Mouse (Mus musculus) heart, embryonic 13.5 days (tissue): ENCODE measurements around the gene Samd10. TPM values are rescaled to one million over a fixed set of nuclear protein-coding genes. Genes with fewer than 3 reads are reported as not detected.

ENCODE experiments used
- ATAC-seq: fragments of 200-750 bp; cut with Nextera tagmentation; 2 replicates; pipeline ENCODE4 v1.8.0; 2017; ENCODE audit warnings: moderate TSS enrichment; ENCODE audit not compliant: insufficient number of reproducible peaks, low FRiP score, low TSS enrichment; ENCODE audit errors: extremely low read depth
- H3K27ac ChIP-seq: fragments of 300-500 bp; sonication (generic); replicated peaks from 2 replicates; pipeline ENCODE4 v1.5.1; 2015; ENCODE audit warnings: moderate library complexity, mild to moderate bottlenecking, inconsistent platforms
- H3K27me3 ChIP-seq: fragments of 300-500 bp; sonication (generic); replicated peaks from 2 replicates; pipeline ENCODE4 v1.6.1; 2015; ENCODE audit warnings: mild to moderate bottlenecking, inconsistent platforms
- H3K36me3 ChIP-seq: fragments of 300-500 bp; sonication (generic); 2 replicates; pipeline ENCODE4 v1.6.1; 2015; ENCODE audit warnings: mild to moderate bottlenecking, inconsistent platforms
- H3K4me1 ChIP-seq: fragments of 300-500 bp; sonication (generic); 2 replicates; pipeline ENCODE4 v1.6.1; 2015; ENCODE audit warnings: inconsistent platforms
- H3K4me2 ChIP-seq: fragments of 300-500 bp; sonication (generic); 2 replicates; pipeline ENCODE4 v1.6.1; 2015; ENCODE audit warnings: inconsistent platforms, mild to moderate bottlenecking, moderate library complexity
- H3K4me3 ChIP-seq: fragments of 300-500 bp; sonication (generic); 2 replicates; pipeline ENCODE4 v1.5.1; 2015; ENCODE audit warnings: moderate library complexity, mild to moderate bottlenecking, inconsistent platforms
- H3K9ac ChIP-seq: fragments of 300-500 bp; sonication (generic); 2 replicates; pipeline ENCODE4 v1.6.1; 2015; ENCODE audit warnings: inconsistent platforms, mild to moderate bottlenecking, moderate library complexity
- H3K9me3 ChIP-seq: fragments of 300-500 bp; sonication (generic); 2 replicates; pipeline ENCODE4 v1.6.1; 2016; ENCODE audit warnings: inconsistent platforms
- WGBS: fragments of 180-500 bp; shearing (Covaris S2); methylation state at CpG from one replicate; pipeline ENCODE4 v1.1.7; 2015; ENCODE audit warnings: mixed read lengths; 5-methylcytosine and 5-hydroxymethylcytosine counted together
- polyA plus RNA-seq: library from polyadenylated mRNA; unstranded; fragments of >200 nt; fragmentation: Nextera tagmentation; extraction: Ambion mirVana; gene quantifications from 2 replicates; pipeline ENCODE4 v1.2.1, GENCODE M21; 2015

Gene Samd10
- polyA plus RNA-seq: 12.8 and 13.1 TPM in 2 replicates

DNA sequence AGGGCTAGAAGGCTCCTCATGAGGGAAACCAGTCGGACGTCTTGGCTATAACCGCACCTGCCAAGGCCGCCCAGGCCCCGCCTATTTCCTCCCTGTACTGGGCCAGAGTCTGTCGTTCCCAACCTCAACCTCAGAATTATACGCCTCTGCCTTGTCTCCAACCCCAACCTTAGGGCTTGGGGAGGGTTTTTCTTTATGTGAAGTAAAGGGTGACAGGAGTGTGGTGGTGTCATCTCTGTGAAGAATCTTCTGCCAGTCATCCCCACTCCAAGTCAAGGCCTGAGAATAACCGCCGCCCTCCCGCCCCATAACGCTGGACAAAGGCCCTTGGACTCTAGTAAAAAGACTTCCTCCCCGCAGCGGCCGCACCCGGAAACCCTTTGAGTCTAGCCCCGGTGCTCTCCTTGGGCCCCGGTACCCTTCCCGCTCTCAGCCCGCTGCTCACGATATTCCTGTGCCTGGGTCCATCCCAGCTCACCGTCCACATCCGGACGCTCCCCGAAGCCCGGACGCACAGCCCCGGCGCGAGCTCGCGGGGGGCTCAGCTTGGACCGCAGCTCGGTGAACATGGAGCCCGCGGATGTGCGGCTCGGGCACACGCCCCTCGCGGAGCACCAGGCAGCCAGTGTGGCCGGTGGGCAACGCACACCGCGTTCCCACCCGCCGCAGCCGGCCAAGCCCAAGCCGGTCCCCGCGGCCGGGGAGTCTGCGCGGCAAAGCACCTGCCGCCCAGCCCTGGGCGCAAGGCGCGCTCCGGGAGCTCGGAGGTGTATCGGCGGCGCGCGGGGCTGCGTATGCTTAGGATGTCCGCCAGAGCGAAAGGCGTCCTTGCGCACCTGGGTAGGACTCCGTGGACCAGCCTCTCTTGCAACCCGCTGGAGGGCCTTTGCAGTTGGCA, at the start of gene Samd10:
Samd10 (minus strand) TSS at position 759 of the 898 bp plus-strand sequence.
- Histone ChIP-seq H3K9me3 (no peaks in the 10 kb centered on the region), H3K27ac (peak within 1 kb of the TSS; percentile 17; the same call in 1 of the 2 replicates), H3K9ac (peak within 1 kb of the TSS; percentile 79), H3K4me1 (peaks cover 35% of the 10 kb centered on the region), H3K27me3 (peaks cover 4% of the 10 kb centered on the region; the same call in 1 of the 2 replicates), H3K4me2 (peak within 1 kb of the TSS; percentile 84), H3K36me3 (no peaks in the 10 kb centered on the region), H3K4me3 (peak within 1 kb of the TSS; percentile 69)
- 4% methylated on average over 71 of the region's 71 CpGs for WGBS
- ATAC-seq: no peak

DNA sequence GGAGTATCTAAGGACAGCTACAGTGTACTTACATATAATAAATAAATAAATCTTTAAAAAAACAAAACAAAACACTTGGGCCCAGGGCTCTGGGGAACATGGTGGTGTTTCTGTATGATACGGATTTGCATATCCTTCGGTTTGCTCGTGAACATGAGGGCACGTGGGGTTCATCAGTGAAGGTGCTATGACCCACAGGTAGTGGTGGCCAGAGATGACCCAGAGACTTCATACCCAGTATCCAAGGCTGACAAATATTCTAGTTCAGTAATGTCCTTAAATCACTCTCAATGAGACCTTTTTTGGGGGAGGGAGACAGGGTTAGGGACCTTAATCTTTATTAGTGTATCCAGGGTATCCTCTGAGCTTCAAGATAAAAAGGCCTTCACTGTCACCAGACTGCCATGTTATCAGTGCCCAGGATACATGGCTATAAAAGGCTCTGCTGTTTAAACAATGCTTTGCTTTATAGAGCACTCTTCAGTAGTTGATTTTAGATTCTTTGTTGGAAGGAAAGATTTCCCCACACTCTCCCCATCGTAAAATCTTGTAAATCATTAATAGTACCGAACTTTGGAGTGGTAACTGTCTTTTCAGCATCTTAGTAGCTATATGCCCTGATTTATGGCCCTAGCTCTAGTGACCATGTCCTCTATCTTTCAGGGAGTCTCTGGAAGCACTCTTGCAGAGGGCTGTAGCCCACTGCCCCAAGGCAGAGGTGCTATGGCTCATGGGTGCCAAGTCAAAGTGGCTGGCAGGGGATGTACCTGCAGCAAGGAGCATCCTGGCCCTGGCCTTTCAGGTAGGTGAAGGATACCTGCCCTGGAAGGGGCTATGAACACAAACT, 47.8 kb upstream of the Samd10 start:
- ATAC-seq: no peak
- peaks cover 98% of the 10 kb centered on the region for H3K36me3 ChIP-seq

DNA sequence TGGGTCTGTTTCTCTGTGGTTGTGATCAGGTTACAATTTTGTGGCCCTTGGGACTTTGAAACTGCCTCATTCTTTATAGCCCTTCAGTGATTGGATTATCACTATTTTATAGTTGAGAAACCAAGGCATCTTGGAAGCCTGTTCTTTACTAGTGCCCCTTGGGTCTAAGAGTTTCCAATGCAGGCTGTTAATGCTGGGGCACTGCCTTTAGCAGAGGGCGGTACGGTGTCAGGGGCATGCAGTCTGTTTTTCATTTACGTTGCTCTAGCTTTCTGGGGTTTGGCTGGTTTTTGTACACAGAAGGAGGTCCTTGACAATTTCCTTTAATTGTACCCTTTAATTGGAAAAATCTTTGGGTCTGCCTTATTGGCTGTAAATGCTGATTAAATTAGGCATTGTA, 46.7 kb upstream of the Samd10 start:
- no peaks in the 10 kb centered on the region for H3K27me3 ChIP-seq
- peaks cover 98% of the 10 kb centered on the region for H3K36me3 ChIP-seq
- no peak overlapping the region for H3K27ac ChIP-seq
- WGBS: 87% methylated on average over 3 of the region's 3 CpGs
- H3K4me1 ChIP-seq: no peaks in the 10 kb centered on the region
- no peak for ATAC-seq
- H3K4me3 ChIP-seq: no peak overlapping the region
- no peaks in the 10 kb centered on the region for H3K9me3 ChIP-seq
- no peak overlapping the region for H3K4me2 ChIP-seq
- H3K9ac ChIP-seq: no peak overlapping the region

More for the DNA sequence above, 47.8 kb upstream of the Samd10 start:
- Histone ChIP-seq H3K27ac (no peak overlapping the region), H3K4me2 (no peak overlapping the region), H3K27me3 (no peaks in the 10 kb centered on the region), H3K4me3 (no peak overlapping the region), H3K9ac (no peak overlapping the region), H3K9me3 (no peaks in the 10 kb centered on the region), H3K4me1 (no peaks in the 10 kb centered on the region)
- WGBS: 89% methylated on average over 6 of the region's 6 CpGs

DNA sequence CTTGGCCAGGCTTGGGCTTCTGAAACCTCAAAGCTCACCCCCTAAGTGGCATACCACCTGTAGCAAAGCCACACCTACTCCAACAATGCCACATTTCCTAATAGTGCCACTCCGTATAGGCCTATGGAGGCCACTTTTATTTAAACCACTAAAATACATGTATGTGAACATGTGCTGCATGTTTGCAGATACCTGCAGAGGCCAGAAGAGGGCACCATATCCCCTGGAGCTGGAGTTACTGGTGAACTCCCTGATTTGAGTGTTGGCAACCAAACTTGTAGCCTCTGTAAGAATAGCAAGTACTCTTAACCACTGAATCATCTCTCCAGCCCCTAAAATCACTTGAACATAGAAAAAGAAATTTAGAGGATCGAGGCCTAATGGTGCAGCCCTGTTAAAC, 45.3 kb upstream of the Samd10 start:
- Histone ChIP-seq H3K4me2 (no peak overlapping the region), H3K27me3 (no peaks in the 10 kb centered on the region), H3K36me3 (peaks cover 98% of the 10 kb centered on the region), H3K9me3 (no peaks in the 10 kb centered on the region), H3K4me3 (no peak overlapping the region), H3K9ac (no peak overlapping the region), H3K4me1 (no peaks in the 10 kb centered on the region), H3K27ac (no peak overlapping the region)
- 92% methylated on average over 2 of the region's 2 CpGs for WGBS
- no peak for ATAC-seq

DNA sequence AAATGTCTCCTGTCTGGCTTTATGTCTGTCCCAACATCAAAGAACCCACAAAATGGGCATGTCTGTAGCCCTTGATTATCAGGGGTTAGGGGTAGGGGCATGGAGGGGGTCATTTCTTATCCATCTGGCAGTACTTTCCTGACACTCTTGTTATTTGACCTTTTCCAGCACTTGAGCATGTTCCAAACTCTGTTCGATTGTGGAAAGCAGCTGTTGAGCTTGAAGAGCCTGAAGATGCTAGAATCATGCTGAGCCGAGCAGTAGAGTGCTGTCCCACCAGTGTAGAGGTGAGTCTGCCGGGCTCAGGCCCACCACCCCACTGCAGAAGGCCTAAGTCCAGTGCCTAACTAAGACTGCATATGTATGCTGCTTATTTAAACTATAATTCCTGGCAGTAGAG, 36.9 kb upstream of the Samd10 start:
- H3K36me3 ChIP-seq: peaks cover 89% of the 10 kb centered on the region
- no peak overlapping the region for H3K4me3 ChIP-seq
- no peaks in the 10 kb centered on the region for H3K4me1 ChIP-seq
- 83% methylated on average over 3 of the region's 3 CpGs for WGBS
- no peak overlapping the region for H3K9ac ChIP-seq
- H3K4me2 ChIP-seq: no peak overlapping the region
- H3K9me3 ChIP-seq: no peaks in the 10 kb centered on the region
- no peak overlapping the region for H3K27ac ChIP-seq
- H3K27me3 ChIP-seq: no peaks in the 10 kb centered on the region
- ATAC-seq: no peak

DNA sequence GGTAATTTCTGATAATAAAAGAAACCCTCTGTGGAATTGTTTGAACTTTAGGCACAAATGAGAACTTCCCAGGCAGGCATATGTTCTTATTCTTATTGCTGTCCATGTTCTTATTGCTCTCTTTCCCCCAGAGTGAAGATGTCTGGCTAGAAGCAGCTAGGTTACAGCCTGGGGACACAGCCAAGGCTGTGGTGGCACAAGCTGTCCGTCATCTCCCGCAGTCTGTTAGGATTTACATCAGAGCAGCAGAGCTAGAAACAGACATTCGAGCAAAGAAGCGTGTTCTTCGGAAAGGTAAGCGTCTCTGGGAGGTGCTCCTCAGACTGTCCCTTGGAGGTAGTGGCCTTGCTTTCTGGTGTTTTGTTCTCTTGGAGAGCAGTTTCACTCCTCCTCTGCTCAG, 33.6 kb upstream of the Samd10 start:
- 94% methylated on average over 6 of the region's 6 CpGs for WGBS
- H3K36me3 ChIP-seq: peaks cover 81% of the 10 kb centered on the region
- no peaks in the 10 kb centered on the region for H3K4me1 ChIP-seq
- H3K27ac ChIP-seq: no peak overlapping the region
- no peak overlapping the region for H3K9ac ChIP-seq
- H3K4me2 ChIP-seq: no peak overlapping the region
- H3K27me3 ChIP-seq: no peaks in the 10 kb centered on the region
- ATAC-seq: no peak
- no peaks in the 10 kb centered on the region for H3K9me3 ChIP-seq
- no peak overlapping the region for H3K4me3 ChIP-seq

DNA sequence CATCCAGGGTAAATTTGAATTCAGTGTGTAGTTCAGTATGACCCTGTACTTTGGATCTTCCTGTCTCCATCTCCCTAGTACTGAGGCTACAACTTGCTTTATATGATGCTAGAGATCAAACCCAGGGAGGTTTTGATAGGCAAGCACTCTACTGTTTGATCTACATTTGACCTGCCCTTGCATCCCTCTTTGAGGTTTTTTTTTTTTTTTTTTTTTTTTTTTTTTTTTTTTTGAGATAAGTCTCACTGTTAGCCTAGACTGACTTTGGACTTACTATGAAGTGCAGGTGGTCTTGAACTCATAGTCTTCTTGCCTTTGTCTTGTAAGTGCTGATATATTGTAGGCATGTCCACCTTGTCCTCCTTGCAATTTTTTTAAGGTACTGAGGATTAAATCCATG, 29.5 kb upstream of the Samd10 start:
- Histone ChIP-seq H3K9me3 (no peaks in the 10 kb centered on the region), H3K27ac (no peak overlapping the region), H3K36me3 (peaks cover 76% of the 10 kb centered on the region), H3K4me3 (no peak overlapping the region), H3K4me2 (no peak overlapping the region), H3K4me1 (no peaks in the 10 kb centered on the region), H3K27me3 (no peaks in the 10 kb centered on the region), H3K9ac (no peak overlapping the region)
- no peak for ATAC-seq

- ATAC-seq: no peak
- no peak overlapping the region for H3K4me2 ChIP-seq
- H3K27me3 ChIP-seq: no peaks in the 10 kb centered on the region
- peaks cover 82% of the 10 kb centered on the region for H3K36me3 ChIP-seq
- H3K9me3 ChIP-seq: no peaks in the 10 kb centered on the region
- no peak overlapping the region for H3K4me3 ChIP-seq
- no peak overlapping the region for H3K27ac ChIP-seq
- H3K4me1 ChIP-seq: no peaks in the 10 kb centered on the region
- H3K9ac ChIP-seq: no peak overlapping the region
These were observed 24.4 kb upstream of the Samd10 start for GRCm38 (mm10) chr2:181623401-181623800.

DNA sequence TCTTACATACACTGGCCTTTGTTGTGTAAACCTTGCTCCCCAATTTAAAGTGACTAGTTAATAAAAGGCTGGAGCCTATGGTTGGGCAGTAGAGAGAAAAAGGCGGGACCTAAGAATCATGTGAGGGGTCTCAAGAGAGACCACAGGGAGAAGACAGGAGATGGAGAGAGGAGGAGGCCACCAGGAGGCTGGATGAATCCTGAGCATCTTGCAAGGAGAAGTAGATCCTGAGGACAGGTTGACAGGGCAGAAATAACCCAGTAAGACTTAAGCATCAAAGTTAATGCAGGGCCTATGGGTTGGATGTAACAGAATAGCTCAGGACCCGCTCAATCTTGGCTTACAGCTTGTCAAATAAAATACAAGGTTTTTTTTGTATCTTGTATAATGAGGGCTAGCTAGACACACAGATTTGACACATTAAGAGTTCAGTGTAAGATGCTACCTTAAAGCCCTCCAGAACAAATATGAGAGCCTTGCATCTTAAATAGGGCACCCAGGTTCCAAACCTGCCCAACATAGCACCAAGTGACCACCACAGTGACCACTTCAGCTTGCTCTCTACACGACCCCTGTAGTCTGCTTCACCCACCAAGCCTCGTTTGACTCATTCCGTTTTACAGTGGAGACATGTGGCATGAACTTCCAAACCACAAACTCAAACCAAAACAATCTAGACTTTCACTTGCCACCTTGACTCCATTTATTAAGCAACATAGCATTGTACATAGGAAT, 19.9 kb upstream of the Samd10 start:
- WGBS: 81% methylated on average over 5 of the region's 5 CpGs
- no peak overlapping the region for H3K9ac ChIP-seq
- H3K4me2 ChIP-seq: no peak overlapping the region
- no peak overlapping the region for H3K27ac ChIP-seq
- no peaks in the 10 kb centered on the region for H3K9me3 ChIP-seq
- H3K36me3 ChIP-seq: peaks cover 78% of the 10 kb centered on the region
- no peak for ATAC-seq
- no peaks in the 10 kb centered on the region for H3K27me3 ChIP-seq
- H3K4me3 ChIP-seq: no peak overlapping the region
- H3K4me1 ChIP-seq: no peaks in the 10 kb centered on the region

GRCm38 (mm10) chr2:181602367-181602766, 3.4 kb upstream of the Samd10 start:
- Histone ChIP-seq H3K27me3 (peaks cover 4% of the 10 kb centered on the region; the same call in 1 of the 2 replicates), H3K4me2 (peak overlapping the region; percentile 88), H3K9ac (peak overlapping the region; percentile 89; the same call in 1 of the 2 replicates), H3K36me3 (peaks cover 4% of the 10 kb centered on the region; the same call in 1 of the 2 replicates), H3K4me1 (peaks cover 35% of the 10 kb centered on the region), H3K4me3 (peak overlapping the region; percentile 71), H3K27ac (no peak overlapping the region), H3K9me3 (no peaks in the 10 kb centered on the region)
- no peak for ATAC-seq
- 64% methylated on average over 4 of the region's 4 CpGs for WGBS

DNA sequence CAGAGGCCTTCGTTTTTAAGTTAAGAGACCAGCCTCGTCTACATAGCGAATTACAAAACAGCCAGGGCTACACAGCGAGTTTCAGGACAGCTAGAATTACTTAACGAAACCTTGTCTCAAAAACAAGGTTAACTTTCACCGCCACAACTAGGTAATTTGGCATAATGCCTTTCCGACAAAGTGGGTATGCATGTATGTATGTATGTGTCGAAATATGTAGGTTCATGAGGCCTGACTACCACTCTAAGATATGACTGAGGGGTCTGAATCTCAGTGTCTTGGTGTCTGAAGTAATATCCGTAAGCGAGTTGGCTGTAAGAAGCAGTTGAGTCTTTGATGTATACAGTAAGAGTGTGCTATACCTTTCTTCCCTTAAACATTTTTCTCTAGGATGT, 2.7 kb upstream of the Samd10 start:
- Histone ChIP-seq H3K36me3 (peaks cover 3% of the 10 kb centered on the region; the same call in 1 of the 2 replicates), H3K4me2 (peak overlapping the region; percentile 88), H3K4me3 (peak overlapping the region; percentile 71), H3K9ac (peak overlapping the region; percentile 89), H3K27ac (peak overlapping the region; percentile 70), H3K27me3 (peaks cover 4% of the 10 kb centered on the region; the same call in 1 of the 2 replicates), H3K4me1 (peaks cover 35% of the 10 kb centered on the region), H3K9me3 (no peaks in the 10 kb centered on the region)
- no peak for ATAC-seq
- WGBS: 24% methylated on average over 10 of the region's 10 CpGs
